Mouse (Mus musculus) cerebellum, adult 2 months (tissue): ENCODE measurements at regions not wholly inside any gene's neighbourhood (a gene's known extent, or its start where the extent isn't known, plus 50 kb on each side); places are given as distances from the start of the nearest gene placed in this dataset.

Experiments
- DNase-seq, 2 experiments: peaks; one replicate each; pipeline ENCODE4 v3.0.0; 2021
- H3K27ac ChIP-seq: fragments of 200-500 bp; 2 replicates; pipeline ENCODE4 v1.5.1; 2012; ENCODE audit warnings: low read length, control low read depth, inconsistent platforms; ENCODE audit not compliant: insufficient read depth
- H3K27me3 ChIP-seq: fragments of 200-500 bp; 2 replicates; pipeline ENCODE4 v1.6.1; 2012; ENCODE audit warnings: inconsistent platforms, mild to moderate bottlenecking, low read length, moderate library complexity; ENCODE audit not compliant: control insufficient read depth, insufficient read depth
- H3K4me1 ChIP-seq: fragments of 200-500 bp; 2 replicates; pipeline ENCODE4 v1.6.1; 2011; ENCODE audit warnings: low read length; ENCODE audit not compliant: control insufficient read depth, insufficient read depth
- H3K4me3 ChIP-seq: fragments of 200-500 bp; replicated peaks from 2 replicates; pipeline ENCODE3; 2011; ENCODE audit warnings: mild to moderate bottlenecking, low read depth, low read length, control low read depth; ENCODE audit not compliant: insufficient read depth
- CTCF ChIP-seq: fragments of 200-500 bp; IDR thresholded peaks from 2 replicates; pipeline ENCODE4 v1.5.1; 2011; ENCODE audit warnings: low read depth, mild to moderate bottlenecking, control low read depth, low read length, moderate library complexity, borderline replicate concordance; ENCODE audit not compliant: insufficient read depth
- POLR2A ChIP-seq: fragments of 200-500 bp; IDR thresholded peaks from 2 replicates; pipeline ENCODE4 v1.6.1; 2011; ENCODE audit warnings: low read length, control low read depth, borderline replicate concordance; ENCODE audit not compliant: insufficient read depth
- WGBS: fragments of 180-500 bp; shearing (Covaris S2); methylation state at CpG from one replicate; pipeline ENCODE4 v1.1.7; 2018; 5-methylcytosine and 5-hydroxymethylcytosine counted together

- Histone ChIP-seq H3K27me3 (no peaks in the 10 kb centered on the region), H3K4me1 (no peaks in the 10 kb centered on the region), H3K27ac (no peak overlapping the region), H3K4me3 (no peak overlapping the region)
- 57% methylated on average over 1 of the region's 1 CpGs for WGBS
- no peak for TF ChIP-seq POLR2A
- no peak for TF ChIP-seq CTCF
- DNase-seq: no peak
Measured at GRCm38 (mm10) chr1:42418233-42418632, 277.3 kb upstream of the Pou3f3 start.

GRCm38 (mm10) chr1:42436366-42436998 is 259.1 kb upstream of the Pou3f3 start:
- Histone ChIP-seq H3K27me3 (no peaks in the 10 kb centered on the region), H3K27ac (no peak overlapping the region), H3K4me1 (no peaks in the 10 kb centered on the region), H3K4me3 (no peak overlapping the region)
- 51% methylated on average over 8 of the region's 8 CpGs for WGBS
- TF ChIP-seq CTCF: no peak
- TF ChIP-seq POLR2A: no peak
- DNase-seq: no peak

GRCm38 (mm10) chr1:42468365-42468764 is 227.2 kb upstream of the Pou3f3 start:
- no peaks in the 10 kb centered on the region for H3K27me3 ChIP-seq
- TF ChIP-seq POLR2A (no peak), CTCF (no peak)
- no peaks in the 10 kb centered on the region for H3K4me1 ChIP-seq
- no peak overlapping the region for H3K27ac ChIP-seq
- no peak overlapping the region for H3K4me3 ChIP-seq
- no peak for DNase-seq
- 84% methylated on average over 3 of the region's 3 CpGs for WGBS

GRCm38 (mm10) chr1:42471846-42472494 is 223.6 kb upstream of the Pou3f3 start:
- Histone ChIP-seq H3K27ac (no peak overlapping the region), H3K27me3 (no peaks in the 10 kb centered on the region), H3K4me1 (no peaks in the 10 kb centered on the region), H3K4me3 (no peak overlapping the region)
- WGBS: 55% methylated on average over 10 of the region's 10 CpGs
- no peak for DNase-seq
- no peak for TF ChIP-seq POLR2A
- TF ChIP-seq CTCF: no peak

- no peak for TF ChIP-seq CTCF
- no peak for TF ChIP-seq POLR2A
- no peaks in the 10 kb centered on the region for H3K27me3 ChIP-seq
- no peak overlapping the region for H3K27ac ChIP-seq
- DNase-seq: no peak
- H3K4me3 ChIP-seq: no peak overlapping the region
- H3K4me1 ChIP-seq: no peaks in the 10 kb centered on the region
- WGBS: 74% methylated on average over 13 of the region's 13 CpGs
Measured at GRCm38 (mm10) chr1:42472495-42473230, 222.9 kb upstream of the Pou3f3 start.

GRCm38 (mm10) chr1:42474197-42474596 is 221.4 kb upstream of the Pou3f3 start:
- no peaks in the 10 kb centered on the region for H3K27me3 ChIP-seq
- WGBS: 42% methylated on average over 8 of the region's 8 CpGs
- no peaks in the 10 kb centered on the region for H3K4me1 ChIP-seq
- no peak overlapping the region for H3K4me3 ChIP-seq
- DNase-seq: no peak
- no peak for TF ChIP-seq POLR2A
- no peak for TF ChIP-seq CTCF
- H3K27ac ChIP-seq: no peak overlapping the region

- 94% methylated on average over 1 of the region's 1 CpGs for WGBS
- no peak overlapping the region for H3K4me3 ChIP-seq
- DNase-seq: no peak
- H3K27me3 ChIP-seq: no peaks in the 10 kb centered on the region
- H3K4me1 ChIP-seq: no peaks in the 10 kb centered on the region
- H3K27ac ChIP-seq: no peak overlapping the region
- no peak for TF ChIP-seq CTCF
- no peak for TF ChIP-seq POLR2A
Measured at GRCm38 (mm10) chr1:42474831-42475230, 220.7 kb upstream of the Pou3f3 start.

- Histone ChIP-seq H3K4me3 (no peak overlapping the region), H3K27me3 (no peaks in the 10 kb centered on the region), H3K27ac (no peak overlapping the region), H3K4me1 (no peaks in the 10 kb centered on the region)
- 56% methylated on average over 2 of the region's 2 CpGs for whole genome bisulfite sequencing
- no peak for DNase-seq
- TF ChIP-seq POLR2A (no peak), CTCF (no peak)
Measured at GRCm38 (mm10) chr1:42475629-42476028, 219.9 kb upstream of the Pou3f3 start.
